Mouse (Mus musculus): ENCODE measurements around the gene Tmem268.

DNA sequence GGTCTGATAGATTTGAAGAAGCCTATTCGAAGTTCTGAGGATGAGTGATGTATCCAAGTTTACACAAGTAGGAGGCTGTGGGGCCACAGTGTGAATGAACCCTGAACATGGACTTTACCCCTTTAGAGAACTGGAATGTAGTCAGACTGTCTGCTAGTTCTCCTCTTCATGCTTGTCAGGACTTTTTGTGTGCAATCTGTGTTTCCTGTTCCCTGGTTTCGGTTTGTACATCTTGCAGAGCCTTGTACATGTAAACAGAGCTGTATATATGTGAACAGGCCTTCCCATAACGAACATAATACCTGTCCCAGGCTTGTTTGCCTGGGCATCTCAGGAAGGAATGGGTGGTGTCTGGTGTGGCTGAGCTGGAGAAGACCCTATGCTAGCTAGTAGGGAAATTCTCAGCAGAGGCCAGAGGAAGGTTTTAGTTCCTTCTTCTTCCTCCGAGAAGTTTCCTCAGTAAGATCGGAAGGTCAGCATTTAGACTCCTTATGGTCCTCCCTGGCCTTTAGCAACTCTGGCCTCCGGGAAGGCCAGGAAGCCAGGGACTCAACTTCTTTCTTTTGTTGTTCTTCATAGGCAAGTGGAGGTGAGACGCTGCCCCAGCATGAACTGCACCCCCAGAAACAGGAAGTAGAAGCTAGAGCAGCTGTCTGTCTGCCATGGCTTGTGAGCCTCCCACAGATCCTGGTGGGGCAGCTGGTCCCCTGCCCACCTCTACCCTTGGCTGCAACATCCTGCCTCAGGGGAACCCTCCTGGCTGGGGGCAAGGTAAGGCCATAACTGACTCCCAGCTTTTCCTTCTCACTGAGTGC lies 3.5 kb downstream of the Tmem268 start:
- TF ChIP-seq EP300 (IDR thresholded peaks at IDR 0.05) (no peak), CTCF (IDR thresholded peaks at IDR 0.05) (no peak)

Measured in lung, postnatal 0 days (tissue).